ENCODE assay signal across 11 mouse cellular contexts in genomic region chr8:88523621-88524020, GRCm38 (mm10). TPM values are rescaled to one million over a fixed set of nuclear protein-coding genes. Genes with fewer than 3 reads are reported as not detected.
DNase-seq lines count a peak whose midpoint lies in the region; ATAC-seq and TF ChIP-seq lines count a peak whose summit lies in the region.
"Had no signal": no experiment of that assay in that cellular context is flagged by ENCODE, and none has a peak within 500 bp of the region (broad histone marks: within the 10 kb centered on the region; RNA-seq: fewer than 3 reads in every experiment).

No protein-coding gene starts in this region.

- H3K27me3 ChIP-seq in kidney, postnatal 0 days (ENCODE audit: insufficient read depth, low read length), result no peaks in the 10 kb centered on the region
- 0 out of 2 replicates have a peak, but pooled peaks cover 4% of the 10 kb centered on the region for H3K27me3 ChIP-seq in kidney, adult 2 months (replicated peaks; ENCODE audit: control insufficient read depth, insufficient read depth, low read length)
- peaks cover 8% of the 10 kb centered on the region; the same call in 1 of the 2 replicates for H3K27me3 ChIP-seq in forebrain, embryonic 11.5 days (ENCODE audit: control insufficient read depth, insufficient read depth, low read length)
- peaks cover 9% of the 10 kb centered on the region for H3K27me3 ChIP-seq in intestine, embryonic 15.5 days (replicated peaks)
- H3K27me3 ChIP-seq in neural tube, embryonic 12.5 days (replicated peaks), result no peaks in the 10 kb centered on the region

- 29% methylated on average over 4 of the region's 4 CpGs for WGBS in kidney, postnatal 0 days
- WGBS in kidney, adult 2 months, result 46% methylated on average over 4 of the region's 4 CpGs
- WGBS in forebrain, embryonic 11.5 days, result 32% methylated on average over 4 of the region's 4 CpGs
- WGBS in intestine, embryonic 15.5 days, result 34% methylated on average over 4 of the region's 4 CpGs
- WGBS in neural tube, embryonic 12.5 days, result 33% methylated on average over 4 of the region's 4 CpGs

- H3K36me3 ChIP-seq in kidney, postnatal 0 days (ENCODE audit: insufficient read depth, low read length), result no peaks in the 10 kb centered on the region
- no peaks in the 10 kb centered on the region for H3K36me3 ChIP-seq in kidney, adult 2 months (ENCODE audit: control insufficient read depth, insufficient read depth, low read length)
- H3K36me3 ChIP-seq in forebrain, embryonic 11.5 days (ENCODE audit: control insufficient read depth, insufficient read depth, low read length), result no peaks in the 10 kb centered on the region
- H3K36me3 ChIP-seq in intestine, embryonic 15.5 days, result no peaks in the 10 kb centered on the region
- peaks cover 11% of the 10 kb centered on the region; the same call in 1 of the 2 replicates for H3K36me3 ChIP-seq in neural tube, embryonic 12.5 days

- peak overlapping the region; percentile 96 for H3K4me2 ChIP-seq in kidney, postnatal 0 days (ENCODE audit: low read length)
- peak overlapping the region; percentile 97 for H3K4me2 ChIP-seq in forebrain, embryonic 11.5 days (ENCODE audit: low read depth, low read length, severe bottlenecking)
- peak overlapping the region; percentile 99 for H3K4me2 ChIP-seq in intestine, embryonic 15.5 days (replicated peaks)
- peak overlapping the region; percentile 84 for H3K4me2 ChIP-seq in neural tube, embryonic 12.5 days (replicated peaks)

- 0 out of 2 replicates have a peak, but pooled peaks cover 14% of the 10 kb centered on the region for H3K4me1 ChIP-seq in kidney, postnatal 0 days (replicated peaks; ENCODE audit: insufficient read depth, low read length)
- H3K4me1 ChIP-seq in kidney, adult 2 months (ENCODE audit: control insufficient read depth, insufficient read depth, low read length), result no peaks in the 10 kb centered on the region
- peaks cover 20% of the 10 kb centered on the region for H3K4me1 ChIP-seq in forebrain, embryonic 11.5 days (replicated peaks; ENCODE audit: control insufficient read depth, insufficient read depth, low read length)
- peaks cover 34% of the 10 kb centered on the region for H3K4me1 ChIP-seq in intestine, embryonic 15.5 days (replicated peaks)
- peaks cover 42% of the 10 kb centered on the region for H3K4me1 ChIP-seq in neural tube, embryonic 12.5 days

- H3K9me3 ChIP-seq in kidney, postnatal 0 days (replicated peaks; ENCODE audit: low read length), result no peaks in the 10 kb centered on the region
- H3K9me3 ChIP-seq in forebrain, embryonic 11.5 days (ENCODE audit: control insufficient read depth, low read length), result no peaks in the 10 kb centered on the region
- H3K9me3 ChIP-seq in intestine, embryonic 15.5 days, result no peaks in the 10 kb centered on the region
- no peaks in the 10 kb centered on the region for H3K9me3 ChIP-seq in neural tube, embryonic 12.5 days

- H3K4me3 ChIP-seq in kidney, postnatal 0 days (replicated peaks; ENCODE audit: low read depth, low read length), result peak overlapping the region; percentile 70; the same call in 1 of the 2 replicates
- H3K4me3 ChIP-seq in kidney, adult 2 months (ENCODE audit: insufficient read depth, low read depth, low read length), result no peak overlapping the region
- peak overlapping the region; percentile 1; the same call in 1 of the 2 replicates for H3K4me3 ChIP-seq in forebrain, embryonic 11.5 days (ENCODE audit: low read depth, low read length)
- H3K4me3 ChIP-seq in intestine, embryonic 15.5 days (replicated peaks), result no peak overlapping the region
- H3K4me3 ChIP-seq in neural tube, embryonic 12.5 days, result peak overlapping the region; percentile 64; the same call in 1 of the 2 replicates
- H3K4me3 ChIP-seq: erythroblast, embryonic 14.5 days had no signal

- no peak for ATAC-seq in kidney, postnatal 0 days (replicated peaks; ENCODE audit: low FRiP score, low read depth)
- ATAC-seq in forebrain, embryonic 11.5 days (replicated peaks; ENCODE audit: low FRiP score), result no peak
- ATAC-seq in intestine, embryonic 15.5 days, result no peak
- ATAC-seq in neural tube, embryonic 12.5 days (ENCODE audit: low FRiP score, low read depth), result no peak

- H3K27ac ChIP-seq in kidney, postnatal 0 days, result no peak overlapping the region
- no peak overlapping the region for H3K27ac ChIP-seq in kidney, adult 2 months (ENCODE audit: insufficient read depth, low read depth, low read length)
- no peak overlapping the region for H3K27ac ChIP-seq in forebrain, embryonic 11.5 days (ENCODE audit: low read depth, low read length)
- H3K27ac ChIP-seq in intestine, embryonic 15.5 days, result no peak overlapping the region
- no peak overlapping the region for H3K27ac ChIP-seq in neural tube, embryonic 12.5 days

- peak; percentile 81 for DNase-seq in kidney, postnatal 0 days (ENCODE audit: low spot score)
- no peak for DNase-seq in kidney, adult 2 months
- DNase-seq in forebrain, embryonic 11.5 days (ENCODE audit: low spot score), result no peak
- DNase-seq in left cerebral cortex, postnatal 25 days (ENCODE audit: low spot score in 2 of 2), result no peak
- DNase-seq in frontal cortex, adult 2 months (ENCODE audit: extremely low spot score in 1 of 2, low spot score in 1 of 2), result no peak
- DNase-seq in right cerebral cortex, adult 18-20 months, result no peak
- DNase-seq: right cerebral cortex, postnatal 25 days had no signal

- no peak for TF ChIP-seq POLR2A in kidney, adult 2 months (IDR thresholded peaks at IDR 0.05; ENCODE audit: low read depth, low read length)

- TF ChIP-seq CTCF in kidney, postnatal 0 days (IDR thresholded peaks at IDR 0.05; ENCODE audit: low read depth), result no peak
- TF ChIP-seq CTCF in kidney, adult 2 months (conservative IDR thresholded peaks at IDR 0.05; ENCODE audit: insufficient read depth, insufficient read length, low read depth, low read length), result no peak

- intact Hi-C loops in left cerebral cortex, postnatal 25 days (cut with DNase I), result loop anchor here (5.0 kb wide), 1 partner anchor 99 kb away; no protein-coding TSS in a partner anchor

- H3K9ac ChIP-seq in kidney, postnatal 0 days (ENCODE audit: low read depth, low read length), result no peak overlapping the region
- 0 out of 2 replicates have a peak overlapping the region, but pooled peaks have one; percentile 7 for H3K9ac ChIP-seq in forebrain, embryonic 11.5 days (ENCODE audit: low read length)
- no peak overlapping the region for H3K9ac ChIP-seq in intestine, embryonic 15.5 days
- H3K9ac ChIP-seq in neural tube, embryonic 12.5 days, result no peak overlapping the region

RNA-seq across cellular contexts. Expression of gene Nkd1, which starts 2.5 kb away (rescaled TPM):
- polyA plus RNA-seq in kidney, postnatal 0 days (2015; fragmentation: Nextera tagmentation; extraction: Ambion mirVana), result 64.6 and 68.1 TPM in 2 replicates
- 8.6 and 9.6 TPM in 2 replicates for polyA plus RNA-seq in kidney, adult 2 months (2012; rRNA removed)
- polyA plus RNA-seq in forebrain, embryonic 11.5 days (2014; fragmentation: Nextera tagmentation; extraction: Ambion mirVana), result 63.0 and 71.5 TPM in 2 replicates
- polyA plus RNA-seq in intestine, embryonic 15.5 days (2015; fragmentation: Nextera tagmentation; extraction: Ambion mirVana), result 33.1 and 34.9 TPM in 2 replicates
- 77.2 and 84.5 TPM in 2 replicates for polyA plus RNA-seq in neural tube, embryonic 12.5 days (2016; fragmentation: Nextera tagmentation; extraction: Ambion mirVana)
- 10 to 100 TPM; 16.7 to 17.9 TPM for total RNA-seq in left cerebral cortex, postnatal 25 days (2021)
- polyA plus RNA-seq in frontal cortex, adult 2 months (2012; rRNA removed), result 23.1 and 26.6 TPM in 2 replicates
- total RNA-seq: megakaryocyte-erythroid progenitor cell, adult 5-6 weeks had no signal
- polyA plus RNA-seq: erythroblast, embryonic 14.5 days had no signal

Comparison
In these comparisons a context has a peak if more than half of its experiments do, and no peak if none do; other contexts are left out.
1. H3K4me3 ChIP-seq: peak in kidney, postnatal 0 days (single experiment), forebrain, embryonic 11.5 days (single experiment) and neural tube, embryonic 12.5 days (single experiment); none in kidney, adult 2 months (single experiment) and intestine, embryonic 15.5 days (single experiment).
2. Peak in every context shown above with its lines, with median percentiles within 50 percentile points of each other: H3K4me2 ChIP-seq.